Mouse (Mus musculus): ENCODE results near the gene Slc26a5. TPM values are rescaled to one million over a fixed set of nuclear protein-coding genes. Genes with fewer than 3 reads are reported as not detected.

The Slc26a5 gene
- polyA plus RNA-seq (2012; rRNA removed) = 0.10 TPM in 2 replicates

DNA sequence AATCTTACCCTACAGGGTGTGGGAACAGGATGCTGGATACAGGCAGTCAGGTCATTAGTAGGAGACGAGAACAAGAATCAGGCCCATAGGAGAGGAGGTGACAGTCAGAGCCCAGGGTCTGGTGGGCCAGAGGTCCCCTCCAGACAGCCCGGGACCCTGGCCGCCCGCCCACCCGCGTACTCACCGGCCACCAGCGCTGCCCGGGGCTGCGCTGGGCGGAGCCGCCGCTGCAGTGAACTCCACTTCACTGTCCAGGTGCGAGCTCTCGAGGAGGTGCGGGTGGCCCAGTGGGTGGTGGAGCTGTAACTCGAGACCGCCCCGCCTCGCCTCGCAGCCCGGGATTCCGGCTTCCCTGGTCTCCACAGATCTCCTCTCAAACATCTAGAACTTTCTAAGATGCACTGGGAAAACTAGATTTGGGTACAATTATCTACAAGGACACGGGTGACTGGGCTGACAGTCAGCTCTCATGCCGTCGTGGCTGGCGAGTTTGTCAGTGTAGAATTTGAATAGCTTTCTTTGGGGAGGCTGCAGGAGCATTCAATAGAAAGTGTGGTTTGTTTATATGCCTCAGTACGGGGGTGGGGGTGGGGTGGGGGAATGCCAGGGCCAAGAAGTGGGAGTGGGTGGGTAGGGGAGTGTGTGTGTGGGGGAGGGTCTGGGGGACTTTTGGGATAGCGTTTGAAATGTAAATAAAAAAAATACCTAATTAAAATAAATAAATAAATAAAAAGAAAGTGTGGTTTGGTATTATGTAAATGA lies at the start of gene Slc26a5:
Gene Slc26a5, minus strand, starts transcription at position 259 of the 762 bp plus-strand sequence.
- peak; percentile 39 for DNase-seq (ENCODE audit: low read depth)
- TF ChIP-seq CTCF (IDR thresholded peaks at IDR 0.05; ENCODE audit: borderline replicate concordance, extremely low read depth, insufficient read depth, insufficient read length) (no peak), POLR2A (IDR thresholded peaks at IDR 0.05; ENCODE audit: borderline replicate concordance, extremely low read depth, insufficient read depth, insufficient read length, poor library complexity, severe bottlenecking) (no peak)

GRCm38 (mm10) chr5:21914776-21915175 lies 49.4 kb upstream of the Slc26a5 start:
- no peak for DNase-seq (ENCODE audit: low read depth)
- TF ChIP-seq CTCF (IDR thresholded peaks at IDR 0.05; ENCODE audit: borderline replicate concordance, extremely low read depth, insufficient read depth, insufficient read length) (no peak), POLR2A (IDR thresholded peaks at IDR 0.05; ENCODE audit: borderline replicate concordance, extremely low read depth, insufficient read depth, insufficient read length, poor library complexity, severe bottlenecking) (no peak)

DNA sequence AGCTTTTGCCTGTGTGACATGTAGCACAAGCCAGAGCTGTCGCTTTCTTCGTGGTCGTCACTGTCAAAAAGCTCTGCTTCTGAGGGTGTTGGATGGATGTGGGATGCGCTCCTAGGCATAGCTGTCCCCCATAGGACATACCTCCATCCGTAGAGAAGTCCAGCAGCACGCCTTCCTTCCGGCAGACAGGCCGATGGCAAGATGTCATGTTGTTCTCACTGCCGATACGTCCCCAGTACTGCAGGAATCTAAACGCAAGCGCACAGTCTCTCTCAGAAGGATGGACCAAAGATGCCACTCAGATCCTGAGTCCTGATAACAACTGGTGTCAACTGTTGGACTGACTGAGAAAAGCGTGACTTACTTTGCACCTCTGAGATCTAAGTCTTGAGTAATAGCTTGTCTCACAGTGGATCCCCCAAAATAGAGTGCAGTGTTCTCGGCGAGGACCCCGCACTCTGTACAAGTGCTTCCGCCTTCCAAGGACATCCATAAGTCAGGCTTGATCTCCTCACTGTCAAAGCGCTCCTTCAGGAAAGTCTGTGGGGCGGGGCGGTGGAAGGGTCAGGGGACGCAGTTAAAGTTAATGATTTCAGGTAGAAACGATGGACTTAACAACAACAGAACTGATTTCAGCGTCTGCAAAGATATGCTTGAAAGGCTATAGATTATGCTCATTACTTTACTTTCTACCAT lies 47.6 kb upstream of the Slc26a5 start:
- TF ChIP-seq CTCF (IDR thresholded peaks at IDR 0.05; ENCODE audit: borderline replicate concordance, extremely low read depth, insufficient read depth, insufficient read length) (no peak), POLR2A (IDR thresholded peaks at IDR 0.05; ENCODE audit: borderline replicate concordance, extremely low read depth, insufficient read depth, insufficient read length, poor library complexity, severe bottlenecking) (no peak)
- DNase-seq (ENCODE audit: low read depth) = no peak

GRCm38 (mm10) chr5:21910726-21911125 lies 45.3 kb upstream of the Slc26a5 start:
- no peak for TF ChIP-seq POLR2A (IDR thresholded peaks at IDR 0.05; ENCODE audit: borderline replicate concordance, extremely low read depth, insufficient read depth, insufficient read length, poor library complexity, severe bottlenecking)
- TF ChIP-seq CTCF (IDR thresholded peaks at IDR 0.05; ENCODE audit: borderline replicate concordance, extremely low read depth, insufficient read depth, insufficient read length) = no peak

DNA sequence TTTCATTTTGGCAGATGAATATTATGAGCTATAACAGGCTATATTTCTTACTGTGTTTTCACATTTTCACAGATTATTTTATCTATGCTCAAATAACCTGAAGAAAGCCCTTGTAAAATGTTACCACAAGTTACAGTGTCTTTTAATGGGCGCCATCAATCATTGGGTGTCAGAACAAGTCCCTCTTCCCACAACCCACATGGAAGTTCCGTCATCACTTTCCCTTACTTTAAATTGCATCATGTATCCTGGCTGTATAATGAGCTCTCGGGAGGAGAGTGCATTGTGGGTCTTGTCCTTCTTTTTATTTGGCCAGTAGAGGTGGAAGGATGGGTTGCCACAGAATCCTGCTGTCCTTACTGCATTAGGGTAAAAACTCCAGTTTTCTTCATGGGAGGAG lies 44.3 kb upstream of the Slc26a5 start:
- no peak for TF ChIP-seq POLR2A (IDR thresholded peaks at IDR 0.05; ENCODE audit: borderline replicate concordance, extremely low read depth, insufficient read depth, insufficient read length, poor library complexity, severe bottlenecking)
- TF ChIP-seq CTCF (IDR thresholded peaks at IDR 0.05; ENCODE audit: borderline replicate concordance, extremely low read depth, insufficient read depth, insufficient read length) = no peak
- DNase-seq (ENCODE audit: low read depth) = no peak

More at GRCm38 (mm10) chr5:21910726-21911125, 45.3 kb upstream of the Slc26a5 start:
- DNase-seq (ENCODE audit: low read depth) = no peak

GRCm38 (mm10) chr5:21901411-21901810 lies 36.0 kb upstream of the Slc26a5 start:
- no peak for DNase-seq (ENCODE audit: low read depth)
- TF ChIP-seq POLR2A (IDR thresholded peaks at IDR 0.05; ENCODE audit: borderline replicate concordance, extremely low read depth, insufficient read depth, insufficient read length, poor library complexity, severe bottlenecking) (no peak), CTCF (IDR thresholded peaks at IDR 0.05; ENCODE audit: borderline replicate concordance, extremely low read depth, insufficient read depth, insufficient read length) (no peak)

- no peak for DNase-seq (ENCODE audit: low read depth)
- TF ChIP-seq CTCF (IDR thresholded peaks at IDR 0.05; ENCODE audit: borderline replicate concordance, extremely low read depth, insufficient read depth, insufficient read length) (no peak), POLR2A (IDR thresholded peaks at IDR 0.05; ENCODE audit: borderline replicate concordance, extremely low read depth, insufficient read depth, insufficient read length, poor library complexity, severe bottlenecking) (no peak)
These were observed 35.5 kb upstream of the Slc26a5 start for GRCm38 (mm10) chr5:21900891-21901290.

DNA sequence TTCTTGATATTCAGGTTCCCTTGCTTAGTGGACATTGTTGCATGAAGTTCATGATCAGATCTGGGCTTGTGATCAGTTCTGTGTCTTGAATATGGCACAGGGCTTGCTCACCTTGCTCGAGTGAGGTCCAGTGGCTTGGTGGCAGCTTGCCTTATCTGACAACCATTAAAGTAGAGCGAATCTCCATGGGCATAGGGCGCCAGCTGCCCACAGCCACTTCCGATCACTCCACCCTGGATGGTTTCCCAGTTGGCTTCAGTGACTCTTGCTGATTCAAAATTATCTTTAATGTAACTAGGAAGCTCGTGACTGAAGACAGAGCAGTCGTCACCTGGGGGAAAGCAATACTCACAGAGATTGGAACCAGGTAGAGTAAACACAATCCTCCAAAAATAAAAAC lies 33.5 kb upstream of the Slc26a5 start:
- no peak for DNase-seq (ENCODE audit: low read depth)
- TF ChIP-seq CTCF (IDR thresholded peaks at IDR 0.05; ENCODE audit: borderline replicate concordance, extremely low read depth, insufficient read depth, insufficient read length) = no peak
- no peak for TF ChIP-seq POLR2A (IDR thresholded peaks at IDR 0.05; ENCODE audit: borderline replicate concordance, extremely low read depth, insufficient read depth, insufficient read length, poor library complexity, severe bottlenecking)

DNA sequence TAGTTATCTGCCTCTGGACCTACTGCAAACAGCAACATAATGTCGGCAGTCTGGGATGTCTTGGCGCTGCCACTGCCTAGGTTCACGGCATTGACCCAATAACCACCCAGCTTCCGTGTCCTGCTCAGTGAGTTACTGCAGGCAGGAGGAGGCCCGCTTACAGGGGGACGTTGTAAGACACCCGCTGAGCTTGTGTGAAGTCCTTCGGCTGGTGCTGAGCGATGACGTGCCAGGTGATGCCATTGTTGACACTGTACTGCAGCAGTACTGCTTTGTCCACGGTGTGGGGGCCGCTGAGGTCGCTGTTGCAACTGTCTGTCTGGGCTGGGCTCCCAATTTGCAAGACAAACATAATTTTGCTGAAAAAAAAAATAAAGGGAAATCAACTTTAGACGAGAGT lies 31.2 kb upstream of the Slc26a5 start:
- TF ChIP-seq CTCF (IDR thresholded peaks at IDR 0.05; ENCODE audit: borderline replicate concordance, extremely low read depth, insufficient read depth, insufficient read length) (no peak), POLR2A (IDR thresholded peaks at IDR 0.05; ENCODE audit: borderline replicate concordance, extremely low read depth, insufficient read depth, insufficient read length, poor library complexity, severe bottlenecking) (no peak)
- no peak for DNase-seq (ENCODE audit: low read depth)

GRCm38 (mm10) chr5:21894168-21894567 lies 28.8 kb upstream of the Slc26a5 start:
- DNase-seq (ENCODE audit: low read depth) = no peak
- no peak for TF ChIP-seq POLR2A (IDR thresholded peaks at IDR 0.05; ENCODE audit: borderline replicate concordance, extremely low read depth, insufficient read depth, insufficient read length, poor library complexity, severe bottlenecking)
- no peak for TF ChIP-seq CTCF (IDR thresholded peaks at IDR 0.05; ENCODE audit: borderline replicate concordance, extremely low read depth, insufficient read depth, insufficient read length)

GRCm38 (mm10) chr5:21866750-21867149 lies 1.3 kb upstream of the Slc26a5 start:
- no peak for TF ChIP-seq POLR2A (IDR thresholded peaks at IDR 0.05; ENCODE audit: borderline replicate concordance, extremely low read depth, insufficient read depth, insufficient read length, poor library complexity, severe bottlenecking)
- DNase-seq (ENCODE audit: low read depth) = no peak

DNA sequence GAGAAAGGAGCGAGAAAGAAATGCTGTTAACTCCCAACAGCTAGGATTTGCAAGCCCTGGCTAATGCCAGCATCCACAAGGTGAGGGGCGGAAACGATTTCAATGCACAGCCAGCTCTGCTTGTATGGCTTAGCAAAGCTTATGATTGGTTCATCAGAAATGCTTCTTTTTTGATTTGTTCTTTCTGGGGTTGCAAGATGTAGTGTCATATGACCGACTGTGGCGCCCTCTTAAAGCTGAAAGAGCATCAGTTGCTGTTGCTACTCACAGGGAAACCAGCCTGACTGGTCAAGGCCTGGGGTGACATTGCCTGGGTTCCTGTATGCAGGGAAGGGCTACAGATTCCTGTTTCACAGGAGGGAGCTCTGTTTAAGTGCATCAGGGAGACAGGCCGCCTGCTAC lies 908 bp upstream of the Slc26a5 start:
- peak; percentile 83 for DNase-seq (ENCODE audit: low read depth)
- no peak for TF ChIP-seq CTCF (IDR thresholded peaks at IDR 0.05; ENCODE audit: borderline replicate concordance, extremely low read depth, insufficient read depth, insufficient read length)
- TF ChIP-seq POLR2A (IDR thresholded peaks at IDR 0.05; ENCODE audit: borderline replicate concordance, extremely low read depth, insufficient read depth, insufficient read length, poor library complexity, severe bottlenecking) = no peak

All from brain, embryonic 14.5 days (tissue).